Mouse (Mus musculus) layer of hippocampus, adult 9-11 months (tissue): ENCODE data around the gene Gatb.
A peak's percentile ranks its signal among the peaks of the same experiment; 100 is the strongest.

Source experiments
- DNase-seq: peaks from one replicate; pipeline ENCODE4 v3.0.0; 2022

The Gatb gene

GRCm38 (mm10) chr3:85661926-85662813, 88.3 kb downstream of the Gatb start:
- DNase-seq: no peak

DNA sequence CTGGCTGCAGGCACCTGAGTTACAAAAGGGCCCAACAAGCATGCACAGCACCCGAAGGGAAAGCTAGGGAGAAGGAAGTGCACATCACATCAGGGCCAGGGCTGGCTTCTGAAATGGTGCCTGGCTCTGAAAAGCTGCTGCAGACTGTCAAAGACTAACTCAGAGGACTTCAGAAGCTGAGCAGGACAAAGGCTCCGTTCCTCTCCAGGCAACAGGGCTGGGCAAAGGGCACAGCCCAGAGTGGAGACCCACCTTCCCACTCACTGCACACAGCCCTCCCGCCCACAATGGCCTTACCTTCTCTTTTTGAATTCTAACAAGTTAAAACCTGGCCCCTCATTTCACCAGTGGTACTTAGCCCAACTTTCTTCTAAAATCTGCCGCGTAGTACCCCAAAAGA, 89.9 kb downstream of the Gatb start:
- DNase-seq: no peak

- peak; percentile 84 for DNase-seq
Observed at GRCm38 (mm10) chr3:85664591-85665171, 90.8 kb downstream of the Gatb start.

DNA sequence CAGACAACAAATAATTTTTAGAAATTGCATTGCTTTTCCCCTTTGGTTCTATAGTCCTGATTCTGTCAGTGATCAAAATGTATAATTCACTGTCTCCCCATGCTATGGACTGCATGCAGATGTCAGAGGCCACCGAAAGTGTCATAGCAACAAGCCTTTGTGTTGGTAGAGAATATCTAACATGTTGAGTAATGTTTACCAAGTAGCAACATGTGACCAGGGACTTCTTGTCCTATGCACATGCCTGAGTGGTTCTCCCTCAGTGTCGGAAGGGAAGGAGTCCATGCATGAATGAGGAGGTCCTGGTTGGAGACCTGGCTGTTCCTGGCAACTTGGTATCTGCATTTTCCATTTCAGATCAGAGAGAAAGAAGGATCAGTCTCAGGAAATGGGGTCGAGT, 92.2 kb downstream of the Gatb start:
- no peak for DNase-seq

DNA sequence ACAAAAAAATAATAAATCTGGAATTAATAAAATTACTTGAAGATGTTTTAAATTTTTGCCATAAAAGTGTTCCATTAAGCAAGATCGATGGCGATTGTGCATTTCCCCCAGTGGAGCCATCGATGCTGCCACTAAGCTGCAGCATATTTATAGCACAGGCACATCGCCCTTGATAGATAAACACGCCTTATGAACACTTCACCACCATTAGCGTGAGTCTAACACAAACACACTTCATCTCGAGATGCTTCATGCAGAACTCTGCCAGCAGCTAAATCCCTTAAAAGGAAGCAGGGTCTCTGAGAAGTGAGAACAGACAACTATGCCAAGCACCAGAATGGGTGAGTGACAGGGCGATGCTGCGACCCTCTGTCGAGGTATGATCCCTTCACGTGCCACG, 92.8 kb downstream of the Gatb start:
- no peak for DNase-seq

GRCm38 (mm10) chr3:85667683-85668082, 93.8 kb downstream of the Gatb start:
- DNase-seq: no peak

- DNase-seq: no peak
Observed at GRCm38 (mm10) chr3:85669844-85670243, 95.9 kb downstream of the Gatb start.

DNA sequence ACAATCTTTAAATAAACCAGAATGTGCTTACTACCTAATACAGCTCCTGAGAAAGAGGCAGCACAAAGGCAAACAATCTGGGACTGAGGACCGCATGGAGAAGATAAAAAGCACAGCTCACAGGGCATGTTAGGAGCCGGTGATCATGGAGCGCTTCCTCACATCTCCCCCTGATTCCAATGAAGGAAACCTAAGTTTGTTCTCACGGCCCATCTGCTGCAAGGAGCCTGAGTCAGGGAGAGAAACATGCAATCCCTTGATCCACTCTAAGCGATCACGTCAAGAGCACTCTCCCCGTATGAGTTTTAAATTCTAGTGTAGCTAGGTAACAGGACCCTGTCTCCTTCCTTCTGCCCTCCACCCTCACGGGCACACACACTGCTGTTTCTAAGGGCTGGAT, 103.2 kb downstream of the Gatb start:
- no peak for DNase-seq

GRCm38 (mm10) chr3:85677952-85678351, 104.0 kb downstream of the Gatb start:
- no peak for DNase-seq

DNA sequence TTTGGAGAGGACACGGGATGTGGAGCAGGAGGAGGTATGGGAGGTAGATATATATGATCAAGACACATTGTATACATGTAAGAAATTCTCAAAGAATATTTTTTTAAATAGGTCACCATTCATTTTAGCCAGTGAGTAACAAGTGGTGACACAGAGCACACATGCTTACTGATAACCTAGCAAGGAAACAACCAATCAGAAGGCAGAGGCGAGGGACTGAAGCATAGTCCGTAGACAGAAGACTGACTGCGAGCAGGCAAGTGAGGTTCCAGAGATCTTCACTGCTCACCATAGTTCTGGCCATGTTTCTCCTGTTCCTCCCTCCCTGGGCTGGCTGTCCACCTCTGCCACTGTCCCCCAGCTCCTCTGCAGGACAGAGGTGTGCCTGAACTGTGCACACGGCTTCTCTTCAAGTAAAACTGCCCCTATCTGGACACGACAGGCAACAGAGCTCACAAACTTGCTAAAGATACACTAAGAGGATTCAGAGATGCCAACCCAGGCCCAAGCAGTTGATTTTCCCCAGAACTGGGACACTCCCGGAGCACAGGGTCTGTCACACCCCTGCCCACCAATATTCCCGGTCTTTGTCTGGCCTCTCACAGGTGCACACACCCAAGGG, 105.5 kb downstream of the Gatb start:
- DNase-seq: no peak

GRCm38 (mm10) chr3:85679960-85680359, 106.0 kb downstream of the Gatb start:
- DNase-seq: no peak

DNA sequence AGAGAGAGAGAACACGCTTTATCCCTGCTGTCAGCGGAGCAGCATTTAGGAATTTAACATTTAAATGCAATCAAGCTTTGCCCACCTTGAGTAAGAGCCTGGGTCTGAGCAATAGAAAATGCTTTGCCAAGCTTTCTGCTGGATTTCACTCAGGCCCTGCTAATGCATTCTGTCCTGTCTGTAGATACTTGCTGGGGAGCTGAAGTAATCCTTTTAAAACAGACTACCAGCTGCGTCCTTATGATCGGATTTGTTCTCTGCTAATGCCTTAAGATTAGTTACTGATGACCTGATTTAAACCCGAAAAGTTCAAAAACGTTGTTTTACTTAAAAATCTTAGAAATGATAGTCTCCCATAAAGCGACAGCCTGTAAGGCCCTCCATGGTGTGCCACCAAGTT, 107.2 kb downstream of the Gatb start:
- DNase-seq: no peak

DNA sequence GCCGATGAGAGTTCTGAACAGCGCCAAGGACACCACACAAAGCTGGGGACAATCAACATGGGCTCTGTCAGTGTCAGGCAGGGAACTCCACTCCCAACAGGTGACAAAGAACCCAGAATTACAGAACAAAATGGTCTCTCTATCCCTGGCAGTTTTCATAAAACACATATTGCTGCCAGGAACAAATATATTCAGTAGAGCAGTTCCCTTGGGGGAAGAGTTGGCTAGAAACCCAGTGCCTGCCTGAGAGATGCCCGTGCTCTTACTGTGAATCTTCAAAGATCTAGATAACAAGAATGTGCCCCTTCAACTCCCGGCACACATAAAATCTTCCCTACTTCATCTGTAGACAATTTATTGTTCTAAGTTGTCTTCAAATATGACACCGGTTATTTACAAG, 109.7 kb downstream of the Gatb start:
- DNase-seq: peak; percentile 45

GRCm38 (mm10) chr3:85685271-85685670, 111.4 kb downstream of the Gatb start:
- no peak for DNase-seq

DNA sequence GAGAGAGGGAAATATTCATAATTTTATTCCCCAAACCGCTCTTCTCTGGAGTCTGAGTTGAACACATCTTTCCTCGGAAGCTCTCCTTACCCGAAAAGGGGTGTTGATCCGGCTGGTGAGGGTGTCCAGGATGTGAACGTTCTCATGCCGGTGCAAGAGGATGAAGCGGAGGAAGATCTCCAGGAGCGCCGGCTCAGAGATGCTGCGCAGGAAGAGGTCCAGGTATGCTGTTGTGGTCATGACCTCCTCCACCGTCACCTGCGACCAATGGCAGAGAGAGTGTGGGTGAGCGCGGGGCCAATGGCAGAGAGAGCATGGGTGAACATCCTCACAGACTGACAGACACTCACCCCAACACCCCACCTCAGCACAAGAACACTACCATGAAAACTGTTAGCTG, 114.4 kb downstream of the Gatb start:
- DNase-seq: no peak

- DNase-seq: no peak
Observed at GRCm38 (mm10) chr3:85691134-85691533, 117.2 kb downstream of the Gatb start.

DNA sequence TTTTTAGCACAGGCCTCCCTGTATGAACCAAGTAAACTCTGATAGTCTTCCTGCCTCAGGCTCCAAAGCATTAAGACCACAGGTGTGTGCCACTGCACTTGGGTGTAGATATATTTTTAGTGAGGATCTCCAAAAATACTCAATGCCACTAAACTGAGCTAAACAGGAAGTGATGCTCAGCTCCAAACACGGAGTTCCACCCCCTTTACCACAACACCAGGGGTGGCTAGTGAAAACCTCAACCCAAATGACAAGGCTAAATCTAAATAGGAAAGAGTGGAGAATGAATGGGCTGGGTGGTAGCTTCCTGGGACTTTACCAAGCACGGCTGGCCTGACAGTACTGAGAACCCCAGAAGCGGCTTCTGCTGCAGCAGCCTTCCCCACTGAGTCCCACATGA, 119.1 kb downstream of the Gatb start:
- no peak for DNase-seq

- DNase-seq: no peak
Observed at GRCm38 (mm10) chr3:85695056-85695455, 121.1 kb downstream of the Gatb start.

GRCm38 (mm10) chr3:85698496-85698895, 124.6 kb downstream of the Gatb start:
- no peak for DNase-seq

- no peak for DNase-seq
Observed at GRCm38 (mm10) chr3:85703141-85703882, 129.4 kb downstream of the Gatb start.
